Mouse (Mus musculus): ENCODE measurements at regions not wholly inside any gene's neighbourhood (a gene's known extent, or its start where the extent isn't known, plus 50 kb on each side); places are given as distances from the start of the nearest gene placed in this dataset.

- no peak overlapping the region for H3K27ac ChIP-seq
- no peak overlapping the region for H3K9ac ChIP-seq (replicated peaks)
- no peak for ATAC-seq (ENCODE audit: insufficient number of reproducible peaks, insufficient read depth, low FRiP score, low TSS enrichment, low read depth)
- WGBS, result 75% methylated on average over 7 of the region's 7 CpGs
- H3K4me3 ChIP-seq (replicated peaks), result no peak overlapping the region
- H3K9me3 ChIP-seq, result no peaks in the 10 kb centered on the region
- no peaks in the 10 kb centered on the region for H3K36me3 ChIP-seq
- no peak overlapping the region for H3K4me2 ChIP-seq
- no peaks in the 10 kb centered on the region for H3K27me3 ChIP-seq
- H3K4me1 ChIP-seq (replicated peaks), result no peaks in the 10 kb centered on the region
Measured at GRCm38 (mm10) chr15:68445341-68445740, 1944.6 kb upstream of the Lrrc6 start.

DNA sequence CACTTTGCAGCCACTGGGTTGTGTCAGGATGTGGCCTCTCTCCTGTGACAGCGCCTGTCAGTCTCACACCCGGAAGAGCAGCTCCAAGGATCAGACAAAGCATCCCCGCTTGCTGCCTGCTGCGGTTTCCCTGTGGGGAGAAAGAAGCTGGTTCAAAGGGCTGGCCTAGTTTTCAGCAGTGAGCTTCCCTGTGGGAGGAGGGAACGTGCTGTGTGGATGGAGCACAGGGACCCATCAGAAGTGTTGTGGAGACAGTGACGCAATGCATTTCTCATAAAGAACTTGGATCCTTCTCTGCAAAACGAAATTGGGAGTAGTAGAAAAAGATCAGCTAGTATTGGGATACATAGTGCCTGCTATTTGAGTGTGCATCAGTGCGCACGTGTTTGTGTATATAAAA is 1939.9 kb upstream of the Lrrc6 start:
- no peak overlapping the region for H3K27ac ChIP-seq
- H3K27me3 ChIP-seq, result no peaks in the 10 kb centered on the region
- ATAC-seq (ENCODE audit: insufficient number of reproducible peaks, insufficient read depth, low FRiP score, low TSS enrichment, low read depth), result no peak

DNA sequence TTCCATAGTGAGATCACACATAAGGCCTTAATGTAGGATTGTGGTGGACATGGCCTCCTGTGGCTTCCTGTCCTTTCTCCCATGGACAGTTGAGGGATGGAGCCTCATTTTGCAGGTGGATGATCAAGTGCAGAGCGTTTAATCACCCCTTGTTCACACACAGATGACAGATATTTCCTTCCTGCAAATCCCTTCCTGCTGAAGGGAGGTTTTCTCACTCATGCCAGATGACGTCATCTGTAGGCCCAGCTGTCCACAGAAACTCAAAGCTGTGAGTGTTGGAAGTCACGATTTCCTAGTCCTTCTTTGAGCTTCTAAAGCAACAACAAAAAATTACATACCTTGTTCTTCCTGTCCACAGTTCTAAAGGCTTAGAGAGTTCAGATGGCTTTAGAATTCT is 1935.3 kb upstream of the Lrrc6 start:
- WGBS, result 68% methylated on average over 3 of the region's 3 CpGs
- H3K36me3 ChIP-seq, result no peaks in the 10 kb centered on the region
- no peaks in the 10 kb centered on the region for H3K4me1 ChIP-seq (replicated peaks)
- ATAC-seq (ENCODE audit: insufficient number of reproducible peaks, insufficient read depth, low FRiP score, low TSS enrichment, low read depth), result no peak
- no peak overlapping the region for H3K27ac ChIP-seq
- H3K9me3 ChIP-seq, result no peaks in the 10 kb centered on the region
- no peak overlapping the region for H3K4me3 ChIP-seq (replicated peaks)
- H3K9ac ChIP-seq (replicated peaks), result no peak overlapping the region
- no peaks in the 10 kb centered on the region for H3K27me3 ChIP-seq
- no peak overlapping the region for H3K4me2 ChIP-seq

More for the DNA sequence above, 1939.9 kb upstream of the Lrrc6 start:
- Histone ChIP-seq H3K36me3 (no peaks in the 10 kb centered on the region), H3K4me1 (replicated peaks) (no peaks in the 10 kb centered on the region), H3K4me2 (no peak overlapping the region), H3K9ac (replicated peaks) (no peak overlapping the region), H3K4me3 (replicated peaks) (no peak overlapping the region), H3K9me3 (no peaks in the 10 kb centered on the region)
- WGBS, result 59% methylated on average over 9 of the region's 9 CpGs

DNA sequence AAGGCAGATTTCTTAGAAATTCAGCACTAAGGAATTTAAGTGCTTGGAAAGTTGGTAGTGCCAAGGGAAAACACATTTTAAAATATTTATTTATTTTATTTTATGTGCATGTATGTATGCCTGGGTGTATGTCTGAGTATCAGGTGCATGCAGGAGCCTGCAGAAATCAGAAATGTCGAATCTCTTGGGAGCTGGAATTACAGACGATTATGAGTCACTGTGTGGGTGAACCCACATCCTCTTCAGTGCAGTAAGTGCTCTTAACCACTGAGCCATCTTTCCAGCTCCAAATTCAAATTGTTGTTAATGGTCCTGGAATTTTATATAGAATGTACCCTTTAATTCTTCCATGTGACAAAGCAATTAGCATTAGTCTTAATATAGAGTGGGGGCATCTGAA is 1930.5 kb upstream of the Lrrc6 start:
- Histone ChIP-seq H3K9me3 (no peaks in the 10 kb centered on the region), H3K9ac (replicated peaks) (no peak overlapping the region), H3K27ac (no peak overlapping the region), H3K4me1 (replicated peaks) (no peaks in the 10 kb centered on the region), H3K27me3 (no peaks in the 10 kb centered on the region), H3K4me2 (no peak overlapping the region), H3K36me3 (no peaks in the 10 kb centered on the region), H3K4me3 (replicated peaks) (no peak overlapping the region)
- WGBS, result 72% methylated on average over 2 of the region's 2 CpGs
- ATAC-seq (ENCODE audit: insufficient number of reproducible peaks, insufficient read depth, low FRiP score, low TSS enrichment, low read depth), result no peak

- Histone ChIP-seq H3K9me3 (no peaks in the 10 kb centered on the region), H3K27me3 (no peaks in the 10 kb centered on the region), H3K4me2 (no peak overlapping the region), H3K36me3 (no peaks in the 10 kb centered on the region), H3K27ac (no peak overlapping the region), H3K9ac (replicated peaks) (no peak overlapping the region), H3K4me3 (replicated peaks) (no peak overlapping the region), H3K4me1 (replicated peaks) (no peaks in the 10 kb centered on the region)
- WGBS, result 66% methylated on average over 4 of the region's 4 CpGs
- no peak for ATAC-seq (ENCODE audit: insufficient number of reproducible peaks, insufficient read depth, low FRiP score, low TSS enrichment, low read depth)
Measured at GRCm38 (mm10) chr15:68430486-68430885, 1929.8 kb upstream of the Lrrc6 start.

DNA sequence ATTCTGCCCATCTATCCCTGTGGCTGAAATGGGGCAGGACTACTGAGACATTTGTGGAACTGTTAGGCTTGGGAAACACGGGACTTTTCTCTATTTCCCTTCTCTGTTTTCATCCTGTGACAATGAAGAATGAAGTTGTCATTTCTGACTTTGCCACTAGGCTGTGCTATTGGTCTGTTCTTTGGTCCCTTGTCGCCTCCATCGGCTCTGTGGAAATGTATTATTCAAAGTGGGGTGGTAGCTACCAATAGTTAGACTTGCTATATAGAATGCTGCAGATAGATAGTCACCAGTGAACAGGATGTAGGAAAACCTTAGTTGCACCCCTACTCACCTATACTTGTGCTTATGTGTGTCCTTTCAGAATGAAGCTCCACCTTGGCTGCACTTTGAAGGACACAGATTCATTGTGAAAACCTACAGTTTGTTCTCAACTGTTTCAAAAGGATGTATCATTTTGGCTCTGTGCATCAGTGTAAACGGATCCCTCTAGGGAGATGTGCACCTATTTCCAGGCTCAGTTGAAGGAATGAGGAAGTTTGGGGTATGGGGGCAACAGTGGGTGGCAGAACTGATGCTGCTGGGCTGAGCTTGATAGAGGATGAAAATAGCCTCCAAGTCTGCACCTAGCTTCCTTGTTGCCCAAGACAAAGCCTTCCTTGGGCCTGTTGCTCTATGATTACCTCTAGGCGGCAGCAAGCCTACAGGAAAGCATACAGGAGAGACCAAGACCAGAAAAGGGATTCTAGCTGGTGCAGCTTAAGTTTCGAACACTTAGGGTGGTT is 1927.9 kb upstream of the Lrrc6 start:
- Histone ChIP-seq H3K27ac (no peak overlapping the region), H3K4me3 (replicated peaks) (no peak overlapping the region), H3K4me1 (replicated peaks) (no peaks in the 10 kb centered on the region), H3K27me3 (no peaks in the 10 kb centered on the region), H3K36me3 (no peaks in the 10 kb centered on the region), H3K4me2 (no peak overlapping the region), H3K9me3 (no peaks in the 10 kb centered on the region), H3K9ac (replicated peaks) (no peak overlapping the region)
- no peak for ATAC-seq (ENCODE audit: insufficient number of reproducible peaks, insufficient read depth, low FRiP score, low TSS enrichment, low read depth)
- WGBS, result 24% methylated on average over 6 of the region's 6 CpGs

DNA sequence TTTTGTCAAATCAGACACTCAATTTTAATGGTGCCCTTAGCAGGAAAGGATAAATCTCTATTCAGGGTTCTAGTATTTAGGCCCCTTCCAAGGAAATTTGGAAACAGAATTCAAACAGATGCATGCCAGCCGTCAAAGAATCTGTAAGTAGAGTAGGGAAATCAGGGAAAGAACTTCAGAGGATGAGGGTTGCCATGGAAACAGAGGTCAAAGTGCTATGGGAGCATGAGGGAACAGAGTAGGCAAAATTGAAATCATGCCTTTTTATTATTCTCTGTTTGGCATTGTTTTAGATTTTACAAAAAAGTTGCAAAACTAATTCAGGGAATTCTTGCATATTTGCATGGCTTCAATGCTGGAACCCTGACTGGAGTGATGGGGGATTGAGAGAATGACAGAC is 1916.4 kb upstream of the Lrrc6 start:
- Histone ChIP-seq H3K4me2 (no peak overlapping the region), H3K27ac (no peak overlapping the region), H3K9me3 (no peaks in the 10 kb centered on the region), H3K4me3 (replicated peaks) (no peak overlapping the region), H3K36me3 (no peaks in the 10 kb centered on the region), H3K9ac (replicated peaks) (no peak overlapping the region), H3K4me1 (replicated peaks) (no peaks in the 10 kb centered on the region), H3K27me3 (no peaks in the 10 kb centered on the region)
- WGBS, result 23% methylated on average over 1 of the region's 1 CpGs
- ATAC-seq (ENCODE audit: insufficient number of reproducible peaks, insufficient read depth, low FRiP score, low TSS enrichment, low read depth), result no peak

- H3K4me3 ChIP-seq (replicated peaks), result no peak overlapping the region
- no peaks in the 10 kb centered on the region for H3K27me3 ChIP-seq
- H3K4me1 ChIP-seq (replicated peaks), result no peaks in the 10 kb centered on the region
- H3K9ac ChIP-seq (replicated peaks), result no peak overlapping the region
- no peak for ATAC-seq (ENCODE audit: insufficient number of reproducible peaks, insufficient read depth, low FRiP score, low TSS enrichment, low read depth)
- H3K9me3 ChIP-seq, result no peaks in the 10 kb centered on the region
- 46% methylated on average over 3 of the region's 3 CpGs for WGBS
- H3K4me2 ChIP-seq, result no peak overlapping the region
- H3K27ac ChIP-seq, result no peak overlapping the region
- H3K36me3 ChIP-seq, result no peaks in the 10 kb centered on the region
Measured at GRCm38 (mm10) chr15:68415401-68415925, 1914.8 kb upstream of the Lrrc6 start.

GRCm38 (mm10) chr15:68414047-68414446 is 1913.3 kb upstream of the Lrrc6 start:
- Histone ChIP-seq H3K4me3 (replicated peaks) (no peak overlapping the region), H3K9me3 (no peaks in the 10 kb centered on the region), H3K27ac (no peak overlapping the region), H3K9ac (replicated peaks) (no peak overlapping the region), H3K27me3 (no peaks in the 10 kb centered on the region), H3K4me1 (replicated peaks) (no peaks in the 10 kb centered on the region), H3K36me3 (no peaks in the 10 kb centered on the region), H3K4me2 (no peak overlapping the region)
- no peak for ATAC-seq (ENCODE audit: insufficient number of reproducible peaks, insufficient read depth, low FRiP score, low TSS enrichment, low read depth)
- WGBS, result 65% methylated on average over 4 of the region's 4 CpGs

DNA sequence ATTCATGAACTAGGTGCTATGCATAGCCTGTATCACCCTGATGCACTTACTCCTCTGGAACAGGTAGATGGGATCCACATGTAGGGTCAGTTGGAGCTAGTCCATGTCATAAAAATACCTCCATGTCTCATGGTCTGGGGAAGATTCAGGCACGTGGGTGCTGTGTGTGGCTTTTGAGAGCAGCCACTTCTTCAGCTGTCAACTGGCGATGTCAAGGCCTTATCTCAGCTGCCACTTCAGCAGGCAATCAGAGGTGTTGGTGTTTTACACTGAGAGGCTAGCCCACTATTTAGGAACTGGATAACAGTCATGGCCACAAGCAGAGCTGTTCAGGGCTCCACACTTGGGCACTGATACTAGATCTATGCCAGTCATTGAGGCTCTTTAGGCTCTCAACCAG is 1912.0 kb upstream of the Lrrc6 start:
- no peak overlapping the region for H3K4me3 ChIP-seq (replicated peaks)
- no peak overlapping the region for H3K27ac ChIP-seq
- no peaks in the 10 kb centered on the region for H3K36me3 ChIP-seq
- WGBS, result 83% methylated on average over 2 of the region's 2 CpGs
- ATAC-seq (ENCODE audit: insufficient number of reproducible peaks, insufficient read depth, low FRiP score, low TSS enrichment, low read depth), result no peak
- no peaks in the 10 kb centered on the region for H3K27me3 ChIP-seq
- H3K9me3 ChIP-seq, result no peaks in the 10 kb centered on the region
- H3K9ac ChIP-seq (replicated peaks), result no peak overlapping the region
- no peak overlapping the region for H3K4me2 ChIP-seq
- H3K4me1 ChIP-seq (replicated peaks), result no peaks in the 10 kb centered on the region

GRCm38 (mm10) chr15:68412156-68412555 is 1911.4 kb upstream of the Lrrc6 start:
- H3K27me3 ChIP-seq, result no peaks in the 10 kb centered on the region
- no peak overlapping the region for H3K27ac ChIP-seq
- 91% methylated on average over 3 of the region's 3 CpGs for WGBS
- no peaks in the 10 kb centered on the region for H3K9me3 ChIP-seq
- H3K4me1 ChIP-seq (replicated peaks), result no peaks in the 10 kb centered on the region
- no peak overlapping the region for H3K4me3 ChIP-seq (replicated peaks)
- no peak for ATAC-seq (ENCODE audit: insufficient number of reproducible peaks, insufficient read depth, low FRiP score, low TSS enrichment, low read depth)
- H3K4me2 ChIP-seq, result no peak overlapping the region
- H3K36me3 ChIP-seq, result no peaks in the 10 kb centered on the region
- H3K9ac ChIP-seq (replicated peaks), result no peak overlapping the region

DNA sequence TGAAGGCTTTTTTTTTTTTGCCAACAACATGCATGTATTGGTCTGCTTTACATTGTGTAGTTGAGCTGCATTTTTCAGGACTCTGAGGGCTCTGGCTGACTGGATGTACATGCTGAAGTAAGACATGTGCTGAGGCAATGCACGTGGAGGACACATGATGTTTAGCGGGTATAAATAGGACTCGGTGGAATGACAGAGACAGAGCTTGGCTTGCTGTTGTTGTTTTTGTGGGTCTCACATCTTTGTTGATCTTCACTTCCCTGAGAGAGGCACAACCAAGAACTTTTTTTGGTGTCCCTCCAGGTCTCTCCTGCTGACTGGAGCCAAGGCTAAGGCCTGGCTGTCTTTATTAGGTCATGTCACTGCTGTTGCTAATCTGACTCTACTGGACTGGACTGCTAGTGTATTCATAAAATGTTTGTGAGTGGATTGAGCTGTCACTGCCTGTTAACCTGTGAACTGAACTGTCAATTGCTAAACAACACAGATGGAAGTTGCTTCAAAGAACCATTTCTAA is 1902.9 kb upstream of the Lrrc6 start:
- H3K27ac ChIP-seq, result no peak overlapping the region
- no peaks in the 10 kb centered on the region for H3K36me3 ChIP-seq
- no peak overlapping the region for H3K4me3 ChIP-seq (replicated peaks)
- no peaks in the 10 kb centered on the region for H3K9me3 ChIP-seq
- H3K4me1 ChIP-seq (replicated peaks), result no peaks in the 10 kb centered on the region
- H3K27me3 ChIP-seq, result no peaks in the 10 kb centered on the region
- ATAC-seq (ENCODE audit: insufficient number of reproducible peaks, insufficient read depth, low FRiP score, low TSS enrichment, low read depth), result no peak
- H3K4me2 ChIP-seq, result no peak overlapping the region
- no peak overlapping the region for H3K9ac ChIP-seq (replicated peaks)
- 94% methylated on average over 3 of the region's 3 CpGs for WGBS

All from limb, embryonic 12.5 days (tissue).